Mouse (Mus musculus) retina, adult 2 months (tissue): ENCODE measurements around the gene Deaf1.

Experiments
- DNase-seq: peaks from one replicate; pipeline ENCODE4 v3.0.0-alpha.2; 2012; ENCODE audit warnings: low read depth, low spot score

Gene Deaf1

DNA sequence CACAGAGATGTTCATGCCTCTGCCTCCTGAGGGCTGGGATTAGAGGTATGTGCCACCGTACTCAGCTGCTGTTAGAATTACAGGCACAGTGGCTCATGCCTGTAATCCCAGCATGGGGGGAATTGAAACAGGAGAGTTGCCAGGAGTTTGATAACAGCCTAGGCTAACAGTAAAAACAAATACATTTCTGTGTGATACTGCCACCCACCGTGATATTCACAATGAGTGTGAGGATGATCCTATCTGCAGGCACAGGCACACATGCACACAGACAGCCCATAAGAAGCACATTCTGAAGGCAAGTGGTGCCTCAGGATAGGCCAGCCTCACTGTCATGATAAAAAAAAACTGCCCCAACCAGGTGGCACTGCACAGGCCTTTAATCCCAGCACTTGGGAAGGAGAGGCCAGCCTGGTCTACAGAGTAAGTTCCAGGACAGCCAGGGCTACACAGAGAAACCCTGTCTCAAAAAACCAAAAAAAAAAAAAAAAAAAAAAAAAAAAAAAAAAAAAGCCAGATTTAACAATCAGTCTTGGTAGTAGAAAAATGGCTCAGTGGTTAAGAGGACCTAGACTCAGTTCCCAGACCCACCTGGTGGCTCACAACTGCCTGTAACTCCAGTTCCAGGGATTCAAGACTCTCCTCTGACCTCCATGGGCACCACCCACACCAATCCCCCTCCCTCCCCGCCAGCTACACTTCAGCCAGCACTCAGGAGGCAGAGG lies 29.4 kb downstream of the Deaf1 start:
- no peak for DNase-seq

DNA sequence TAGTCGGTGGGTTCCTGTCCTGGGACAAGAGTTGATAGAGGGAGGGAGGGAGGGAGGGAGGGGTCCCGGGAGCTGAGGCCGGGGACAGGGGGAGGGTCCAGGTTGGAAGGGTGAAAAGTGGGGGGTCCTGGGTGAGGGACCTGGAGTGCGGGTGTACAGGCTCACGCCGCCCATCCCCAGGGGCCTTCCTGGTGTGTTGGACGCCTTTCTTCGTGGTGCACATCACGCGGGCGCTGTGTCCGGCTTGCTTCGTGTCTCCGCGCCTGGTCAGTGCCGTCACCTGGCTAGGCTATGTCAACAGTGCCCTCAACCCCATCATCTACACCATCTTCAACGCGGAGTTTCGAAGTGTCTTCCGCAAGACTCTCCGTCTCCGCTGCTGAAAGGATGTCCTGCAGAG lies 33.0 kb downstream of the Deaf1 start:
- no peak for DNase-seq

DNA sequence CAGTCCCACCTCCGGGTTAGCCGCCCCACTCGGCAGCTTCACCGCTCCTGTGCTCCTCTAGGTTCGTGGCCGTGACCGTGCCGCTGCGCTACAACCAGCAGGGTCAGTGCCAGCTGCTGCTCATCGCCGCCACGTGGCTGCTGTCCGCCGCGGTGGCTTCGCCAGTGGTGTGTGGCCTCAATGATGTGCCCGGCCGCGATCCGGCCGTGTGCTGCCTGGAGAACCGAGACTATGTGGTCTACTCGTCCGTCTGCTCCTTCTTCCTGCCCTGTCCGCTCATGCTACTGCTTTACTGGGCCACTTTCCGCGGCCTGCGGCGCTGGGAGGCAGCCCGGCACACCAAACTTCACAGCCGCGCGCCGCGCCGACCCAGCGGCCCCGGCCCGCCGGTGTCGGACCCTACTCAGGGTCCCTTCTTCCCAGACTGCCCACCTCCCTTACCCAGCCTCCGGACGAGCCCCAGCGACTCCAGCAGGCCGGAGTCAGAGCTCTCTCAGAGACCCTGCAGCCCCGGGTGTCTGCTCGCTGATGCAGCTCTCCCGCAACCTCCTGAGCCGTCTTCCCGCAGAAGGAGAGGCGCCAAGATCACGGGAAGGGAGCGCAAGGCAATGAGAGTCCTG lies 33.5 kb downstream of the Deaf1 start:
- DNase-seq: peak; percentile 29

DNA sequence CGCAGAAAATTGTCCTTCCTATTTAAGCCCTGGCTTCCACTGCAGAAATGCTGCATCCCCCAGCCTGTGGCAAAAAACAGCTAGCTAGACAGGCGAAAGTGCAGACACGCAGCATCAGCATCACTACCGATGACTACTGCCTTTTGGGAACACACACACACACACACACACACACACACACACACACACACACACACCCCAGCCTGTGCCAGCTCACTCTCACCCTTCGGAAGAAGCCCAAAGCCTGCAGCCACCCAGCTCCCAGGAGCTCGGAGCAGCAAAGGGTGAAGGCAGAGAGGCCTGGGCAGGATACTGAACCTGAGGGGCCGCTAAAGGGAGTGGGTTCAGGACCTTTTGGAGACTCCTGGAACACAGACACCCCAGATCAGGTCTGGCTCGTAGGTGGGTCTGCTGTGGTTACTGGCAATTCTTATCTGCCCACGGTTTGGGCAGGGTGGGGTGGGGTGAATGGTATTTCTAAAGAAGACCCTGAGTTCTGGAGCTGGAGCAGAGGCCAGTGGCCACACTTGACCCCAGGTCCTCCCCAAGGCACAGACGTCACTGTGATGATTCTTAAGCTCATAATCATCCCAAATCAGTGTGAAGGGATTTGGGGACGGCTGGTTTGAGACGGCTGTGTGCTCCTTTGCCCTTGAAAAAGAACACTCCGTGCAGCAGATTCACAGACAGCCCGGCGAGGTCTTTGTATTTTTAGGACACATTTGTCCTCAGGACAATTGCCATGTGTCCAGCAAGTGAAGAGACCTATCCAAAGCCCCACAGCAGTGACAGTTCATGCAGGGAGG lies 34.7 kb downstream of the Deaf1 start:
- DNase-seq: peak; percentile 87

DNA sequence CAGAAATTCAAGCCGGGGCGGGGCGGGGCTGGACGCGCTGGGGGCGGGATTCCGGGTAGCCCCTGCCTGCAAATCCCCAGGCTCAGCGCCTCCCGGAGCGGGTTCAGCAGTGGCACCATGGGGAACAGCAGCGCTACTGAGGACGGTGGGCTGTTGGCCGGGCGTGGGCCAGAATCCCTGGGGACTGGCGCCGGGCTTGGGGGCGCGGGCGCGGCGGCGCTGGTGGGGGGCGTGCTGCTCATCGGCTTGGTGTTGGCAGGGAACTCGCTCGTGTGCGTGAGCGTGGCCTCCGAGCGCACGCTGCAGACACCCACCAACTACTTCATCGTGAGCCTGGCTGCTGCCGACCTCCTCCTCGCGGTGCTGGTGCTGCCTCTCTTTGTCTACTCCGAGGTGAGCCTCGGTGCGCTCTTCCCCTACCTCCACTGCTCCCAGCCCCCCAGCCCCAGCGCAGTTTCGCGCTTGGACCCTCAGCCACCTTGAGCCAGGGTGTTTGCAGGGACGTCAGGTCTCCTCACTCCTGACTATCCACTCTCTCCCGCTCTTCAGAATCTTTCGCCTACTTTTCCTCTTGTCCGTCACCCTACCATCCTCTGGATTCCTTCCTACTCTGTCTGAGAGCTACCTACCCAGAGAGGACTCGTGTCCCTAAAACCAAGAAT lies 35.4 kb downstream of the Deaf1 start, which contains the start of gene Drd4:
TSS of gene Drd4 (plus strand) at position 86 of the 662 bp plus-strand sequence.
- peak; percentile 50 for DNase-seq

DNA sequence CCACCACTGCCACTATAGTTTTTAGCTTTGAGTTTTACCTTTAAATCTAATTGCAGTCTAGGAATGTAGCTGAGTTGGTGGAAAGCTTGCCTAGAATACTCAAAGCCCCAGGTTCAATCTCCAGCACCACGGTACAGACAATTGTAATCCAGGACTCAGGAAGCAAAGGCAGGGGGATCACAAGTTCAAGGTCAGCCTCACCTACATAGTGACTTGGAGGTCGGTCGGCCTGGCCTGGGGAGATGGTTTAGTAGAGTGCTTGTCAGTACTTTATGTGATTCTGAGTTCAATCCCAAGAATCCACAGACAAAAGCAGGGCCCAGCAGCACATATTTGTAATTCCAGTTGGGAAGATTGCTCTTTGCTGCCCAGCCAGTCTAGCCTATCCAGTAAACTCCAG lies 39.4 kb downstream of the Deaf1 start:
- no peak for DNase-seq

DNA sequence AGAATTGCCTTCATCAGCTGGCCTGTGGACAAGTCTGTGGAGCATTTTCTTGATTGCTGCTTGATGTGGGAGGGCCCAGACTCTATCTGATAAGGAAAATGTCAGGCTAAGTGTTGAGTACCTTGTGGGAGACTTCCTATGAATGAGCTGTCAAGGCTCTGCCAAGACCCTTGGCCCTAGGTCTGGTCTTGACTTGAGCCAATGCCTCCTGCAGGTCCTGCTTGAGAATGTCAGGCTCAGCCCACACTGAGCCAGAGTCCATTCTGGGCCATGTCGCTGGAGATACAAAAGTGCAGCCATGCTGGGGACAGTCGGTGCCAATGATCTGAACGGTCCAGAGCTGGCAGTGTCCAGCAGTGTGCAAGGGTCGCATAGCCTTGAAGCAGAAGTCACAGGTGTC lies 44.7 kb downstream of the Deaf1 start:
- DNase-seq: no peak

DNA sequence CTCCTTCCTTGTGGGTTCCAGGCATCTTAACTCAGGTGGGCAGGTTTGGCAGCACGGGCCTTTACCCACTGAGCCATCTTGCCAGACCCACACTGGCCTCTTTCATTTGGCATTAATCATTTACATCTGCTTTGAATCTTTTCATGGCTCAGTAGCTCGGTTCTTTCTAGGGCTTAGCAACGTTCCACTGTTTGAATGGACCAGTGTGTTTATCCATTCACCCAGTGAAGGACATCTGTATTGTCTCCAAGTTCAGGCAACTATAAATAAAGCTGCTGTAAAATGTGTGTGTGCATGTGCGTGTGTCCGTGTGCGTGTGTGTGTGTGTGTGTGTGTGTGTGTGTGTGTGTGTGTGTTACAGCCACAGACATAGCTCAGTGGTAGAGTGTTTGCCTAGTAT lies 46.0 kb downstream of the Deaf1 start:
- no peak for DNase-seq

DNA sequence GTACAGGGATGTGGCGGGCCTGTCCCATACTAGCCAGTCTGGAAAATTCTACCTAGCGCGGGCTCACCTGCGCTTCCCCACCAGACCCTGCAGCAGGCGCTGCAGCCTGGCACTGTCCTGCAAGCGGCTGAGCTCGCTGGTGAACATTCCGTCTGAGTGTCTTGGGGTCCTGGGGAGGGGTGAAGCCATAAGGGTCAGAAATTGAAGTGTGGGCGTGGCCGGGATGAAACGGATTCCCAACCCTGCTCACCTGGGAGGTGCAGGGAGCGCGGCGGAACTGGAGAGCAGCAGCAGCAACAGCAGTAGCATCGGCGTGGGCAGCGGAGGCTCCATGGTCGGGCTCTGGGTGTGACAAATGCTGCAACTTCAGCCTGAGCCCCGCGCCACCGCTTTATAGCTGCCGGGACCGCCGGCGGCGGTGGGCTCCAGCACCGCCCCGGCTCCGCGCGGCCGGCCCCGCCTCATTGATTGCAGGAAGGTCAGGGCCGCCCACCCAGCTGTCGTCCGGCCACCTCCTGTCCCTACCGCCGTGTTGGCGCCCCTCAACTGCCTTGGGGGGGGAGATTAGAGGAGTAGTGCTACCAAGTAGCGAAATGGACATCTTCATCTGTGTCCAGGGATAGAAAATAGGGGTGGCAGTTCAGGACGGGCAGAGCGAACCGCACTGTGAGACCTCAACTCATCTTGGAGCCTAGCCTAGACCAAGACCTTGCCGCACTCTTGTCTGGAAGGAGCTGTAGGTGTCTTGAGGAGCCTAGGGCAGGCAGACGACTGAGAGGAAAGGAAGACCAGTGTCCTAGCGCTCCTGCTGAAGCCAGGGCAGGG lies 48.5 kb downstream of the Deaf1 start, which contains the start of gene Sct:
TSS of gene Sct (minus strand) at position 368 of the 825 bp plus-strand sequence.
- DNase-seq: no peak

DNA sequence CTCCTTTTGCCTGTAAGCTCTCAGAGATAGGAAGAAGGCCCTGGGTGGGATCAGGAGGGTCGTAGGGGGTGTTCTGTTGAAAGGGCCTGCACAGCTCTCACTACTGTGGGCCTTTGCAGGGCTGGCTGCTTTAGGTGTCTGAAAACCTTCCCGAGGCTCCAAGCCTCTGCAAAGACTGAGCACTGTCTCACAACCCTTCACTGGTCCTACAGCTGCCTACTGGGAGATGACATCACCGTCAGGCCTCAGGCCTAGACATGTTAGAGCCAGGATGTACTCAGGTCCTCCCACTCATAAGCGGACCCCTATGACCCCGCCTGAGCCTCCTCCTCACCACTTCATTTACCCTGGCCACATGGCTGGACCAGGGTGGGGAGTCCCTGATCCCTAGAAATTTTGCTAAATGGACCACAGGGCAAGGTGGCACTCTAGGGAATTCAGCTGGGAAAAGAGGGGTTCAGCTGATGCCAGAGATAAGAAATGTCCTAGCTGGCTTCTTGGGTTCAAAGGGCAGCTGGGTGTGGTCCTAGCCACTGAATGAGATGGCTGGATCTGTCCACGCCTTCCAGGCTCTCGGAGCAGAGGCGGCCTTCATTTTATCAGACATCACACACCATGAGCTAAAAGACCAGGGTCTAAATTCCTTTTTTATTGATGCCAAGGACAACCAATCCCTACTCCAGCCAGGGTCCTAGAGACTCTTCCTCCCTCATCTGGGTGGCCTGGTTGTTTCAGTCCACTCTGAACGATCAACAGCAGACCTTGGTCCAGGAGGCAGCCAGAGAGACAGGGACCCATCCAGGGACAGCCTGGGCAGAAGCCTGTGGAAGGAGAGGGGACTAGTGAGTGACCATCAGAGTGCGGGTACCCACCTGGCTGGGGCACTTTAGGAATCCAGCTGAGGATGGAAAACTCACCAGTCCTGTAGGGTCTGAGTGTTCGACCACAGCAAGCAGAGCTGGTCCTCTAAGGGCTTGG lies 49.5 kb downstream of the Deaf1 start:
- DNase-seq: no peak

DNA sequence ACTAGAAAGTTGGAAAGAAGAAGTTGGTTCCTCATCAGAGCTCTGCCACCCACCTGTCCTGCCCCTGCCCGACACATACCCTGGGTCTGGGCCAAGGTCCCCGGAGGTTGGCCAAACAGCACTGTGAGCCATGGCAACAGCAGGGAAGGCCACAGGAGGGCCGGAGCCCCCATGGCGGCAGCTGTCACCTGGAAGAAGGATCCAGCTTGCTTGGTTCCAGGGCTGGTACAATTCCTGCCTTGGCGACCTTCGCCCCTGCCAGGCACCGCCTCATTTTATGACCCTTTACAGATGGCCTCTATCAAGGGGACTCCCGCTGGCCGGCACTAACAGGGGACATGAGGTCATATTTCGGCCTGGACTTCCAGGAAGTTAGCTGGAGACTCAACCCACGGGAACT lies 50.9 kb downstream of the Deaf1 start, which contains the start of gene Cdhr5:
TSS of gene Cdhr5 (minus strand) at position 241 of the 400 bp plus-strand sequence.
- DNase-seq: no peak

DNA sequence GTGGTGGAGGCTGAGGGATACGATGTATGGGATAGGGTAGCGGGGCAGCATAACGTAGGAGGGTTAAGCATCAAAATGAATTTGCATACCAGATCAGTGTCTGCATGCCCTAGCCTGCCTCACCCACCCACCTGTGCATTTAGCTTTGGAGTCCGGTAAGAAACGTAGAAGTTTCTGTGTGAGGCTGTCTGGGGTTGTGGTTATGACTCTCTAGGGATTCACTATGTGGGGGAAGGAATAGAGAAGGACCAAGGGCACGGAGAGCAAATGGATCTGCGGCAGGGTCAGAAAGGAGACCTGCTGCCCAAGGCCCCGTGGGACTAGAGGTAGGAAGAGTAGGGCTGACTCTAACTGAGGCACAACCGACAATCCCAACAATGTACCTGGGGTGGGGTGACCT lies 52.1 kb downstream of the Deaf1 start:
- DNase-seq: no peak

DNA sequence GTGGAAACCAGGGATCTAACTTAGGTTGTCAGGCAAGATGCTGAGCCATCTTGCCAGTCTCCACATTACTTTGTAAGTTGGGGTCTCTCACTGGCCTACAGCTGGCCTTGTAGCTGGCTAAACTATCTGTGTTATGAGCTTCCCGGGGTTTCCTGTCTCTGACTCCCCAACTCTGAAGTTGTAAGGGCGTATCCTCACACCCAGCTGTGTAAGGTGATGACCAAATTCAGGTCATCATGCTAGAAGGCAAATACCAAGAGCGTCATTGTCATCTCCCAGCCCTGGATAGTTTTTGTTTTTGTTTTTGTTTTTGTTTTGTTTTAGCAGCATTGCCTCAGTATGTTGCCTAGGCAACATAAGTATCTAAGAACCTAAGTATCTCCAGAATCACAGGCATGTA lies 56.9 kb downstream of the Deaf1 start:
- DNase-seq: no peak

DNA sequence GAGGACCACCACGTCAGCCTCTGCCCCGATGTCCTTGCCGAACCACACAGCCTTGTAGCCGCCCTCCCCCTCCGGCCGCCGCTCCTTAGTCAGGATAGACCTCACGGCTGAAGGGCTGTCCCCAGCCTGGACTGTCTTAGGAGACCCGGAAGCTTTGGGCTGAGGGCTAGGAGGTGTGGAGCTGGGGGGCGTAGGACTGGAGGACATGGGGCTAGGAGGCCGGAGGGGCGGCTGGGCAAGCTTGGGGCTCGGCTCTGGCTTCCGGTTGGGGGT lies 58.3 kb downstream of the Deaf1 start:
- no peak for DNase-seq

DNA sequence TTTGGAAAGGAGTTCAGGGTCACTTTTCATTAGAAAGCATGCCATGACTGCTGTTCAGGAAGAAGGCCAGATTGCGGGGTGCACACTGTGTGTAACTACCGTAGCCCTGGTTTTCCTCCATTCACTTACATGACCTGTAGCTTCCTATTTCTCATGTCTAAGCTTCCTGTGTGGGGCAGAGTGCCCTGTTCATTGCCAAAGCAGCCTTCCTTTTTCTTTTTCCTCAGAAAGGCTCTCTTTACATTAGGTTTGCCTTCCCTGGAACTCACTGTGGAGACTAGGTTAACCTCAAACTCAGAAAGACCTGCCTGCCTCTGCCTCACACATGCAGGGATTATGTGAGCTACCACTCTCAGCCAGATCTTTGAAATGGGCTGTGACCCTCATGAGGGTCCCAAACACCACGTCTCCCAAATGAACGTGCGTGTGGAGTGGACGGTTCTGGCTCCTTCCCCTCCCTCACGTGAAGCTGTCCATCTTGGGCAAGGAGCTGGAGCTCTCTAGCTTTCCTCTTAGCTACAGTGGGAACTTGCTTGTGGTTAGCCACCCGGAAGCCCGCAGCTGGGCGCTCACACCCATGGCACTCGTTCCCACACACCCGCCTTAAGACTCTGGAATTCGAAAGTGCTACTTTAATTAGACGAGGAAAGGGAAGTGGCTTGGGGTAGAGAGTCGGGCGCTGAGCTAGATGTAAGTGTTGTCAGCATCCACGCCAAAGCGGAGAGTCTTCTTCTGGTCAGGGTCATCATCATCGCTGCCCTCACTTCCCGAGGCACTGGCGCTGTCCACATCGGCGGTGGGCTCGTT lies 58.8 kb downstream of the Deaf1 start:
- no peak for DNase-seq

DNA sequence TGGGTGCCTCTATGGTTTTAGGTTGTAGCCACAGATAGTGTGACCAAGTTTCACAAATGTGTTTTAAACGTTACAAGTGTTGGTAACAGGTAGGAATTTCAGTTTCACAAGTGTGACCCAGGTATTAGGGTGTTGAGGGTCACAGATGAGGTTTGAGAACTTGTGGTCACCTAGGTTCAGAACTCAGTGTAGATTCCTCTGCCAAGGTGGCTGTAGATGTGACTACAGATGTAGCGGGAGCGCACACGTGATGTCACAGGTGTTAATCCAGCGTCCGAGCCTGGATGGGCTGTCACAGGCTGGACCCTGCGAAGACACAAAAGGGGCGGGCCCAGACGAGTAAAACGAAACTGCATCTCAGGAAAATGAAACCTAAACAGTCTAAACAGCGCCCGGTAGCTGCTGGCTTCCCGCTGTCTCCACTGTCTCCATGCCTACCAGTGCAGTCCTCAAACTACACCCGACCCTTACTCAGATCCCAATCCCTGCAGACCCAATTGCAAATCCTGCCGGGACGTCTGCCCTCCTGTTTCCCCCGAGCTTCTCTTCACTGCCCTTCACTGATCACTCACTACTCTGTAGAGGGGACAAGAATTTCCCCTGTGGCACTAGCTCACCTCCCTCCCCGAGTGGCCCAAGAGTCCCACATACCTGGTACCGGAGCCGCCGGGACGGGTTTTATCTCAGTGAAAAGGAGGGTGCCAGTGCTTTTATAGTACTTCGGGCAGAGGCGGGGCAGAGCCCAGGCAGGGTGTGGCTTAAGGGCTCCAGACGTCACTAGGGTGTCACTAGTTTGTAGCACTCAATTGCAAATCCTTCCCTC lies 61.5 kb downstream of the Deaf1 start, which contains the start of gene Irf7:
TSS of gene Irf7 (minus strand) at position 743 of the 823 bp plus-strand sequence.
- DNase-seq: peak; percentile 53

DNA sequence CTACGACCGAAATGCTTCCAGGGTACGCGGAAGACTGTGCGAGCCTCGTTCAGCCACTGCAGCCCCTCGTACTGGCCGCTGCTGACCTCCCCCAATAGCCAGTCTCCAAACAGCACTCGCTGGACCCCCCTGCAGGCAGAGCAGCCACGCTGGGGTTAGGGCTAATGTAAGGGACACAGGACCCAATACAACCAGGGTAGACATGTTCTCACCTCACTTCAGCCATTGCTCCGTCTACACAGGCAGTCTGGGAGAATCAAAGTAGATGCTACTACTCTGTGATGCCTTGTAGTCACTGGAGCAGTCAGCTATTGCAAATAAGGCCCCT lies 62.1 kb downstream of the Deaf1 start:
- no peak for DNase-seq

DNA sequence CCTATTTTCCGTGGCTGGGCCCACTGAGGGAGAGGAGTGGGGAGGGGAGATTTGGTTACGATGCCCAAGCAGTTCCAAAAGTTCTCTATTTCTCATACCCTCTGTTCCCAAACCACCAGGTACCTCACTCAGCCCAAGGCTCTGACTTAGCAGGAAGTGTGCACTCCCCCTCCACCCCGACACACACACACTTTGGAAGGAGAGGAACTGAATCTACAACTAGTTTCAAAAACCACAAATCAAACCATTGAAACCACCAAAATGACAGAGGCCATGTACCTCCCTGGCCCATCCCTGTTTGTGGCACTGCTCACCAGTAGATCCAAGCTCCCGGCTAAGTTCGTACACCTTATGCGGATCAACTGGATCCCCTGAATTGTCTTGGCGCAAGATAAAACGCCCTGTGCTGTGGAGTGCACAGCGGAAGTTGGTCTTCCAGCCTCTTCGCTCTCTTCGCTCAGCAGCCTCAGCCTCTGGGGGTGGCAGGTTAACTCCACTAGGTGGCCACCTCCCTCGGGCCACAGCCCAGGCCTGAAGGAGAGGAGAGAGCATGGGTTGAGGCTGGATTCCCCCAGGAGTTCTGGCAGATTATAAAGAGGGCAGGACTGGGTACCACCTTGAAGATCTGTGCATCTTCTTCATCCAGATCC lies 62.6 kb downstream of the Deaf1 start:
- no peak for DNase-seq
